Mouse (Mus musculus) liver, adult 2 months (tissue): ENCODE data around the gene Cdkn2aip. TPM values are rescaled to one million over a fixed set of nuclear protein-coding genes. Genes with fewer than 3 reads are reported as not detected.

Experiments
- DNase-seq: peaks from one replicate; pipeline ENCODE4 v3.0.0-alpha.2; 2011; ENCODE audit warnings: low read depth, low spot score; ENCODE audit errors: extremely low read depth
- H3K27ac ChIP-seq: fragments of 200-500 bp; replicated peaks from 2 replicates; pipeline ENCODE4 v1.5.1; 2012; ENCODE audit warnings: low read depth, mild to moderate bottlenecking, control low read depth, inconsistent platforms, low read length; ENCODE audit not compliant: insufficient read depth
- H3K27me3 ChIP-seq: fragments of 200-500 bp; 2 replicates; pipeline ENCODE4 v1.6.1; 2012; ENCODE audit warnings: mild to moderate bottlenecking, moderate library complexity, low read length, inconsistent platforms; ENCODE audit not compliant: control insufficient read depth, insufficient read depth
- H3K36me3 ChIP-seq: fragments of 200-500 bp; 2 replicates; pipeline ENCODE4 v1.6.1; 2012; ENCODE audit warnings: low read length, inconsistent platforms; ENCODE audit not compliant: control insufficient read depth, insufficient read depth
- H3K4me1 ChIP-seq: fragments of 200-500 bp; 2 replicates; pipeline ENCODE4 v1.6.1; 2011; ENCODE audit warnings: low read length; ENCODE audit not compliant: control insufficient read depth, insufficient read depth
- H3K4me3 ChIP-seq: fragments of 200-500 bp; 2 replicates; pipeline ENCODE4 v1.5.1; 2011; ENCODE audit warnings: low read depth, mild to moderate bottlenecking, control low read depth, low read length, moderate library complexity; ENCODE audit not compliant: insufficient read depth
- H3K79me2 ChIP-seq: fragments of 200-500 bp; 2 replicates; pipeline ENCODE4 v1.6.1; 2012; ENCODE audit warnings: inconsistent platforms, mild to moderate bottlenecking, low read length, moderate library complexity; ENCODE audit not compliant: control insufficient read depth, insufficient read depth
- H3K9ac ChIP-seq: fragments of 200-500 bp; 2 replicates; pipeline ENCODE4 v1.6.1; 2012; ENCODE audit warnings: low read depth, mild to moderate bottlenecking, control low read depth, inconsistent platforms, low read length
- CTCF ChIP-seq: fragments of 200-500 bp; IDR thresholded peaks from 2 replicates; pipeline ENCODE4 v1.5.1; 2011; ENCODE audit warnings: low read depth, low read length, control low read depth
- POLR2A ChIP-seq: fragments of 200-500 bp; IDR thresholded peaks from 2 replicates; pipeline ENCODE4 v1.6.1; 2011; ENCODE audit warnings: low read length, control low read depth; ENCODE audit not compliant: insufficient read depth; ENCODE audit errors: extremely low read depth
- WGBS: fragments of 180-500 bp; shearing (Covaris S2); methylation state at CpG from one replicate; pipeline ENCODE4 v1.1.7; 2018; 5-methylcytosine and 5-hydroxymethylcytosine counted together
- polyA plus RNA-seq: library from polyadenylated mRNA; depleted of rRNA; stranded (reverse); fragments of >200 nt; gene quantifications from 2 replicates; pipeline ENCODE4 v1.2.3, GENCODE M21; 2012
- total RNA-seq: library from RNA; depleted of rRNA; stranded (reverse); fragments of >200 nt; gene quantifications from 2 replicates; pipeline ENCODE4 v1.2.3, GENCODE M21; 2014

Cdkn2aip gene
- total and polyA plus RNA-seq, 2 experiments, result 8.3 to 15.0 TPM

- Histone ChIP-seq H3K4me1 (no peaks in the 10 kb centered on the region), H3K79me2 (no peaks in the 10 kb centered on the region), H3K27me3 (no peaks in the 10 kb centered on the region), H3K4me3 (no peak overlapping the region), H3K36me3 (no peaks in the 10 kb centered on the region), H3K27ac (no peak overlapping the region), H3K9ac (no peak overlapping the region)
- 5% methylated on average over 2 of the region's 2 CpGs for WGBS
- peak; percentile 59; the same call in 1 of the 2 replicates for TF ChIP-seq CTCF
- no peak for TF ChIP-seq POLR2A
- DNase-seq, result peak; percentile 70
Measured at GRCm38 (mm10) chr8:47693119-47693518, 20.6 kb downstream of the Cdkn2aip start.

GRCm38 (mm10) chr8:47691831-47692230 lies 21.9 kb downstream of the Cdkn2aip start:
- Histone ChIP-seq H3K79me2 (no peaks in the 10 kb centered on the region), H3K4me1 (no peaks in the 10 kb centered on the region), H3K36me3 (no peaks in the 10 kb centered on the region), H3K9ac (no peak overlapping the region), H3K4me3 (no peak overlapping the region), H3K27me3 (no peaks in the 10 kb centered on the region), H3K27ac (no peak overlapping the region)
- 95% methylated on average over 9 of the region's 10 CpGs for WGBS
- TF ChIP-seq CTCF, result no peak
- TF ChIP-seq POLR2A, result no peak
- DNase-seq, result no peak

- no peaks in the 10 kb centered on the region for H3K4me1 ChIP-seq
- no peak overlapping the region for H3K27ac ChIP-seq
- 78% methylated on average over 7 of the region's 7 CpGs for WGBS
Measured at GRCm38 (mm10) chr8:47691303-47691702, 22.4 kb downstream of the Cdkn2aip start.

GRCm38 (mm10) chr8:47690674-47691078 lies 23.1 kb downstream of the Cdkn2aip start:
- H3K27me3 ChIP-seq, result no peaks in the 10 kb centered on the region
- peak overlapping the region; percentile 43 for H3K4me3 ChIP-seq
- no peak overlapping the region for H3K27ac ChIP-seq
- no peaks in the 10 kb centered on the region for H3K79me2 ChIP-seq
- peak overlapping the region; percentile 56 for H3K9ac ChIP-seq
- TF ChIP-seq POLR2A (no peak), CTCF (no peak)
- 5% methylated on average over 16 of the region's 16 CpGs for WGBS
- H3K4me1 ChIP-seq, result no peaks in the 10 kb centered on the region
- DNase-seq, result peak; percentile 58
- H3K36me3 ChIP-seq, result no peaks in the 10 kb centered on the region

More at GRCm38 (mm10) chr8:47691303-47691702, 22.4 kb downstream of the Cdkn2aip start:
- Histone ChIP-seq H3K4me3 (no peak overlapping the region), H3K36me3 (no peaks in the 10 kb centered on the region), H3K27me3 (no peaks in the 10 kb centered on the region), H3K9ac (no peak overlapping the region), H3K79me2 (no peaks in the 10 kb centered on the region)
- TF ChIP-seq POLR2A (no peak), CTCF (no peak)
- DNase-seq, result no peak

GRCm38 (mm10) chr8:47689704-47690326 lies 23.9 kb downstream of the Cdkn2aip start:
- 75% methylated on average over 12 of the region's 12 CpGs for WGBS
- Histone ChIP-seq H3K79me2 (no peaks in the 10 kb centered on the region), H3K36me3 (no peaks in the 10 kb centered on the region), H3K27ac (no peak overlapping the region), H3K27me3 (no peaks in the 10 kb centered on the region), H3K4me3 (no peak overlapping the region), H3K9ac (no peak overlapping the region), H3K4me1 (no peaks in the 10 kb centered on the region)
- no peak for DNase-seq
- no peak for TF ChIP-seq POLR2A
- peak; percentile 7; the same call in 1 of the 2 replicates for TF ChIP-seq CTCF

GRCm38 (mm10) chr8:47684441-47684840 lies 29.3 kb downstream of the Cdkn2aip start:
- DNase-seq, result no peak
- no peak overlapping the region for H3K4me3 ChIP-seq
- no peaks in the 10 kb centered on the region for H3K36me3 ChIP-seq
- no peak overlapping the region for H3K9ac ChIP-seq
- no peaks in the 10 kb centered on the region for H3K27me3 ChIP-seq
- no peak for TF ChIP-seq CTCF
- no peak for TF ChIP-seq POLR2A
- WGBS, result 66% methylated on average over 5 of the region's 5 CpGs
- H3K27ac ChIP-seq, result no peak overlapping the region
- H3K79me2 ChIP-seq, result no peaks in the 10 kb centered on the region
- H3K4me1 ChIP-seq, result no peaks in the 10 kb centered on the region
